Mouse (Mus musculus) hindbrain, embryonic 14.5 days (tissue): ENCODE data around the gene Ifi211. TPM values are rescaled to one million over a fixed set of nuclear protein-coding genes. Genes with fewer than 3 reads are reported as not detected.
"Not testable (repeated sequence)": the region's sequence is repeated elsewhere in the genome, so short reads cannot be mapped to it uniquely, and the experiment has no call there.

Experiments
- ATAC-seq: fragments of 200-750 bp; cut with Nextera tagmentation; 2 replicates; pipeline ENCODE4 v1.8.0; 2017; ENCODE audit warnings: moderate number of reproducible peaks, mild to moderate bottlenecking, moderate TSS enrichment, moderate library complexity; ENCODE audit not compliant: low FRiP score
- DNase-seq: peaks from one replicate; pipeline ENCODE4 v3.0.0-alpha.2; 2015; ENCODE audit warnings: low spot score
- H3K27ac ChIP-seq: fragments of 300-500 bp; sonication (generic); 2 replicates; pipeline ENCODE4 v1.5.1; 2014; ENCODE audit warnings: mild to moderate bottlenecking, moderate library complexity
- H3K27me3 ChIP-seq: fragments of 300-500 bp; sonication (generic); 2 replicates; pipeline ENCODE4 v1.6.1; 2014; ENCODE audit warnings: mild to moderate bottlenecking, low read length, mixed read lengths; ENCODE audit not compliant: control insufficient read depth, insufficient read depth
- H3K36me3 ChIP-seq: fragments of 300-500 bp; sonication (generic); replicated peaks from 2 replicates; pipeline ENCODE4 v1.6.1; 2014; ENCODE audit not compliant: control insufficient read depth, insufficient read depth
- H3K4me1 ChIP-seq: fragments of 300-500 bp; sonication (generic); replicated peaks from 2 replicates; pipeline ENCODE4 v1.6.1; 2014; ENCODE audit warnings: antibody characterized with exemption, low read length, mixed read lengths; ENCODE audit not compliant: control insufficient read depth, insufficient read depth
- H3K4me2 ChIP-seq: fragments of 300-500 bp; sonication (generic); replicated peaks from 2 replicates; pipeline ENCODE4 v1.6.1; 2014; ENCODE audit warnings: mild to moderate bottlenecking, moderate library complexity
- H3K4me3 ChIP-seq: fragments of 300-500 bp; sonication (generic); replicated peaks from 2 replicates; pipeline ENCODE4 v1.5.1; 2014; ENCODE audit warnings: mild to moderate bottlenecking, low read length
- H3K9ac ChIP-seq: fragments of 300-500 bp; sonication (generic); 2 replicates; pipeline ENCODE4 v1.6.1; 2014
- H3K9me3 ChIP-seq: fragments of 300-500 bp; sonication (generic); 2 replicates; pipeline ENCODE4 v1.6.1; 2016; ENCODE audit warnings: low read length; ENCODE audit not compliant: control insufficient read depth
- WGBS: fragments of 180-500 bp; shearing (Covaris S2); extraction: QIAGEN DNeasy Blood & Tissue Kit; methylation state at CpG from one replicate; pipeline ENCODE4 v1.1.7; 2014; 5-methylcytosine and 5-hydroxymethylcytosine counted together
- polyA plus RNA-seq: library from polyadenylated mRNA; unstranded; fragments of >200 nt; fragmentation: Nextera tagmentation; extraction: Ambion mirVana; gene quantifications from 2 replicates; pipeline ENCODE4 v1.2.1, GENCODE M21; 2014

The Ifi211 gene
- polyA plus RNA-seq, result 0.37 and 0.59 TPM in 2 replicates

- ATAC-seq, DNase-seq, H3K4me2 ChIP-seq, H3K27me3 ChIP-seq, H3K4me3 ChIP-seq, H3K9ac ChIP-seq, H3K36me3 ChIP-seq, H3K4me1 ChIP-seq, H3K27ac ChIP-seq, H3K9me3 ChIP-seq: not testable (repeated sequence)
- 90% methylated on average over 6 of the region's 6 CpGs for WGBS
Observed at GRCm38 (mm10) chr1:173912548-173913255, at the start of gene Ifi211. Gene Ifi211 (minus strand): TSS chr1:173913046.

- H3K36me3 ChIP-seq, H3K4me3 ChIP-seq, H3K27ac ChIP-seq, DNase-seq, H3K27me3 ChIP-seq, H3K9ac ChIP-seq, H3K9me3 ChIP-seq, H3K4me1 ChIP-seq, H3K4me2 ChIP-seq, ATAC-seq: not testable (repeated sequence)
- 86% methylated on average over 1 of the region's 1 CpGs for WGBS
Observed at GRCm38 (mm10) chr1:173961491-173961890, 48.6 kb upstream of the Ifi211 start.

- H3K36me3 ChIP-seq, H3K4me2 ChIP-seq, H3K4me1 ChIP-seq, H3K9ac ChIP-seq, H3K9me3 ChIP-seq, ATAC-seq, H3K4me3 ChIP-seq, DNase-seq, H3K27ac ChIP-seq, H3K27me3 ChIP-seq: not testable (repeated sequence)
- 31% methylated on average over 3 of the region's 3 CpGs for WGBS
Observed at GRCm38 (mm10) chr1:173959998-173960397, 47.2 kb upstream of the Ifi211 start.

DNA sequence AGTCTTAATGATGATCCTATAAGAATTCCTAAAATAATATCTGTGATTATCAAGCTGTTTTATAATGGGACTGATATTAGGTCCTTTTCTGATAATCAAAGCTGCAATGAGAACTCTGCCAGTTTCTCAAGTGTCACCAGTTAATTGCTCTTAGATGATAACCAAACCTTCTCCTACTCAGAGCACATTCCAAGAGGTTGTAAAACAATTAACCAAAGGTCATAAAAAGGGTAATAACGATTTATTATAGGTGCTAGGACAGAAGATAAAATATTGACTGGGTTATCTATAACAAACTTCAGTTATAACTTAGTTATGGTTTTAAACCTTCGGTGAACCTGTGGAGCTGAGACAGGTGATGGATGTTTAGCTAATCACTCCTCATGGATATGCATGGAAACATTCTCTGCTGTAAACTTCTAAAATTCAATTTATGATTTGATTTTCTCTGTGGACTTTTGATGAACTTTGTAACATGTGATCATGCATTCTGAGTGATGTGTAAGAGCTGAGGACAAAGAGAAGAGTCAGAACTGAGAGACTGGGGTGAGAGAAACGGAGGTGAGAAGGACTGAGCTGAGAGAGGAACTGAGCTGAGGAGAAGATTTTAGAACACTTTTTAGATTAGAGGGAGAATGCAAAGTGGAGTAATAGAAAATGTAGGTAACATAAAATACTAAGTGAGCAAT lies 43.1 kb upstream of the Ifi211 start:
- ATAC-seq, H3K27ac ChIP-seq, H3K4me3 ChIP-seq, H3K36me3 ChIP-seq, H3K27me3 ChIP-seq, DNase-seq, H3K4me1 ChIP-seq, H3K4me2 ChIP-seq, H3K9me3 ChIP-seq, H3K9ac ChIP-seq: not testable (repeated sequence)
- 73% methylated on average over 3 of the region's 3 CpGs for WGBS

DNA sequence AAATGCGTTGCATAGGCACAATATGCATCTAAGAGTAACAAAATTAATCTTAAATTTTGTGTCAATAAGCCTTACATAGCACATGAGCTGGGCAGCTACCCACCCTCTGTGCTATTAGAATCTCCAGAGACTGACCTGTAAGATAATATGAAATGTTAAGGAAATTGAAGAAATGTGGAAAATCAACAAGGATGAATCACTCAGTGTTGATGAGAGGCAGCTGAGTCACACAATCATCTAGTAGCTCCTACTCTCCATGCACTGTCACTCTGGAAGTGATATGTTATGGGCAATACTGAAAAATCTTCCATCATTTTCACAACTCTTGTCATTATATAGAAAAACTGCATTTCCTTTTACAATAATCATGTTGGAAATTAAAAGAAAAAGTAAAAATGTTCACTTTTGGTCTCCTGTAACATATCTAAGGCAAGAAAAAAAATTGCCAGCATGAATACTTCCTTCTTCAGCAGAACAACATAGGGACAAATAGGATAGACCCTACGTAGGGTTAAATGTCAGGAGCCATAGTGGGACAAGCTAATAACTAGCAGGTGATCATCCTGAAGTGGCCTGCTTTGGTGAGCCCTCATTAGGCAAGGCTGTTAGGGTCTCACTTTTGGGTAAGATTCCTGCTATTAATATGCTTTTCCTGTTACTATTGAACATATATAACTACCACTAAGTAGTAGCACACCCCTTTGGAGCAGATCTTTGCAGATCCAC lies 42.4 kb upstream of the Ifi211 start:
- Histone ChIP-seq H3K36me3 (no peaks in the 10 kb centered on the region), H3K9me3 (no peaks in the 10 kb centered on the region), H3K9ac (no peak overlapping the region), H3K4me2 (no peak overlapping the region), H3K4me3 (no peak overlapping the region), H3K4me1 (no peaks in the 10 kb centered on the region), H3K27me3 (no peaks in the 10 kb centered on the region), H3K27ac (no peak overlapping the region)
- DNase-seq (no peak), ATAC-seq (no peak)
- WGBS, result 88% methylated on average over 2 of the region's 2 CpGs

DNA sequence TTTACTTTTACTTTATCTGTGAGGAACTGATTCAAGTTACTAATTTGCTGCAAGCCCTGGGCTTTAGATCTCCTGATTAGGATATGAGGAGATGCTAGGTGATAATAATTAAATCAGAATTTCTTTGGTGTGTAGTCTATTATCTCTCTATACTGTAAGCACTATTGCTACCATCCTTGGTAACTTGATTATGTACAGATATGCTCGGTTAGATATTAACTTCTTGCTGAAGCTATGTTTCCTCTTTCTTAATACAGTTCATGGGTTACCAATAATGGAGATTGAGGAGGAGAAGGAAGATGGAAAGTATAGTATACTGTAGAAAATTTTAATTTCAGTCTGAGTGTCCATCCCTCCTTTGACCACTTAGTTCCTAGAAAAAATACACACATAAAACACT lies 40.7 kb upstream of the Ifi211 start:
- H3K9ac ChIP-seq, result no peak overlapping the region
- H3K4me3 ChIP-seq, result no peak overlapping the region
- no peak overlapping the region for H3K4me2 ChIP-seq
- DNase-seq, result no peak
- H3K9me3 ChIP-seq, result no peaks in the 10 kb centered on the region
- H3K27me3 ChIP-seq, result no peaks in the 10 kb centered on the region
- 95% methylated on average over 1 of the region's 1 CpGs for WGBS
- ATAC-seq, result no peak
- no peaks in the 10 kb centered on the region for H3K36me3 ChIP-seq
- H3K4me1 ChIP-seq, result no peaks in the 10 kb centered on the region
- no peak overlapping the region for H3K27ac ChIP-seq

- ATAC-seq, H3K4me3 ChIP-seq, DNase-seq, H3K27ac ChIP-seq, H3K9me3 ChIP-seq, H3K36me3 ChIP-seq, H3K4me2 ChIP-seq, H3K27me3 ChIP-seq, H3K9ac ChIP-seq, H3K4me1 ChIP-seq: not testable (repeated sequence)
- WGBS, result 94% methylated on average over 2 of the region's 2 CpGs
Observed at GRCm38 (mm10) chr1:173949044-173949443, 36.2 kb upstream of the Ifi211 start.

DNA sequence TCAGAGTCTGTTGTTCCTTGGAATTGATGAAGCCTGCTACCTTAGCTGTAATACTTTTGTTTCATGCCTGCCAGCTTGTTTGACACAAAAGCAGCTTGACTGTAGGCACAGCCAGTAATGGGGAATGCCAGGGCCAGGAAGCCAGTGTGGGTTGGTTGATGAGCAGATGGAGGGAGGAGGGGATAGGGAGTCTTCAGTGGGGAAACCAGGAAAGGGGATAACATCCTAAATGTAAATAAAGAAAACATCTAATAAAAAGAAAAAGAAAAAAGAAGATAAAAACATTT lies 29.9 kb upstream of the Ifi211 start:
- H3K4me2 ChIP-seq, H3K27ac ChIP-seq, H3K9ac ChIP-seq, ATAC-seq, H3K4me3 ChIP-seq, H3K36me3 ChIP-seq, H3K4me1 ChIP-seq, H3K9me3 ChIP-seq, DNase-seq, H3K27me3 ChIP-seq: not testable (repeated sequence)

DNA sequence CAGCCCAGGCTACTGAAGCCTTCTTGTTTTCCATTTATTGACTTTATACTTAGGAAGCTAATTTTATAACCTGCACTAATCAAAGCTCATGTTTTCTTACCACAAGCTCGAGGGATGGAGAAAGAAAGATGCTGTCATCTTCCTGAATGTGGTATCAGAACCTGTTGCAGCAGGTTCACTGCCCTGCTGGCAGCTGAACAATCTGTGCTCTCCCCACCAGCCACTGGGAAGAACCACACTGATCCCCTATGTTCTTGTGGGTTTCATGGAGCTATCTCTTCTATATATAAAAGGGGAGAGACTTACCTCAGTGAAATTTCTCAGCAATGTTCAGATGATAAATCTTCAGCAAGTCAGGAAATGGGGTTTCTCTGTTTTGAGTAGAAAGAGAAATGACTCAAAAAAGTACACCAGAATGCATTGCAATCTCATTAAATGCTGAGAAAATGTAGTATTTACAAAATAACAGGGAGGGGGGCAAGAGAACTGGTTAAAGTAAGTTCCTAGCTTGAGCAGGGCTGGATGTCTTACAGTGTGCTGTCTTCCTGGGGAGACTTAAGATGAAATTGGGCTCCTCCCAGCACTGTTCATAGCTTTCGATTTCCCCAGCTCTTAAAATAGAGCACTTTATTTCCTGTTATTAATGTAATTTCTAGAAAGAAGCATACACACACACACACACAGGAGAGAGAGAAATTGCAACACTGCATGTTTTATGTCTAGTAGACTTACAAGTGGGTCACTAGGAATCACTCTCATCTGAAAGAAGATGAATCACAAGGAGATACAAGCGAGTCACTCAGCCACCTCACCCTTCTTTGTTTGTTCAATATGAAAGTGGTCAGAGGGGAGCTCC lies 29.3 kb upstream of the Ifi211 start, which contains the start of the genes Mndal and Ifi203:
Gene Mndal (minus strand): TSS at position 568 of the 856 bp plus-strand sequence.
Gene Ifi203 (minus strand): TSS at position 749 of the 856 bp plus-strand sequence.
- 84% methylated on average over 3 of the region's 3 CpGs for WGBS
- not testable (repeated sequence) for H3K4me2 ChIP-seq, H3K27ac ChIP-seq, DNase-seq, H3K9me3 ChIP-seq, H3K27me3 ChIP-seq, ATAC-seq, H3K9ac ChIP-seq, H3K36me3 ChIP-seq, H3K4me3 ChIP-seq, H3K4me1 ChIP-seq
